Mouse (Mus musculus): ENCODE measurements around the gene Actn1.

DNA sequence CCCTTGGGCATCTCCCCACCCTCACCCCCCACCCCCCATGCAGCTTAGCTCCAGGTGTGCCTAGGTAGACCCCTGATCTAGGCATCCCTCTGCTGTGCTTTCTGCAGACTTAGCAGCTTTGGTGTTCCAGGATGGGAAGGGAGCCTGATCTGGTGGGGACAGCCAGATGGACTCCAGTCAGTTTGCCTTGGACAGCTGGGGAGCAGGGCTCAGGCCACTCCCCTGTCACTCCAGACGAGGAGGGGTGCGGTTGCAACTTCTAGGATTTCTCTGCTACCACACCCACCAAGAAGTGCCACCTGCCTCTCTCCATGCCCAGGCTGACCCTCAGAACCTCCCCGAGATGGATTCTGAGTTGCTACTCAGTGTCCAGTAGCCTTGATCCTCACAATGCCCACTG, 136.0 kb downstream of the Actn1 start:
- TF ChIP-seq GATA1 (IDR thresholded peaks at IDR 0.05; ENCODE audit: low read length) (no peak), TAL1 (IDR thresholded peaks at IDR 0.05; ENCODE audit: low read length) (no peak)

All from erythroblast, embryonic 14.5 days (primary cell).